Mouse (Mus musculus) stomach, postnatal 0 days (tissue): Measurements from ENCODE around the gene Rpl28. TPM values are rescaled to one million over a fixed set of nuclear protein-coding genes. Genes with fewer than 3 reads are reported as not detected.

Experiments used
- ATAC-seq: fragments of 200-750 bp; cut with Nextera tagmentation; 2 replicates; pipeline ENCODE4 v1.8.0; 2017; ENCODE audit not compliant: low FRiP score, low TSS enrichment
- DNase-seq: peaks from one replicate; pipeline ENCODE4 v3.0.0-alpha.2; 2016; ENCODE audit warnings: low spot score
- H3K27ac ChIP-seq: fragments of 300-500 bp; sonication (generic); replicated peaks from 2 replicates; pipeline ENCODE4 v1.5.1; 2014; ENCODE audit warnings: mild to moderate bottlenecking, control low read depth
- H3K27me3 ChIP-seq: fragments of 300-500 bp; sonication (generic); 2 replicates; pipeline ENCODE4 v1.6.1; 2014; ENCODE audit warnings: low read length; ENCODE audit not compliant: control insufficient read depth, insufficient read depth
- H3K36me3 ChIP-seq: fragments of 300-500 bp; sonication (generic); 2 replicates; pipeline ENCODE4 v1.6.1; 2014; ENCODE audit warnings: low read length, mixed read lengths; ENCODE audit not compliant: control insufficient read depth, insufficient read depth
- H3K4me1 ChIP-seq: fragments of 300-500 bp; sonication (generic); replicated peaks from 2 replicates; pipeline ENCODE4 v1.6.1; 2014; ENCODE audit warnings: antibody characterized with exemption; ENCODE audit not compliant: control insufficient read depth, insufficient read depth
- H3K4me2 ChIP-seq: fragments of 300-500 bp; sonication (generic); replicated peaks from 2 replicates; pipeline ENCODE4 v1.6.1; 2014; ENCODE audit warnings: low read depth, mild to moderate bottlenecking, control low read depth, moderate library complexity
- H3K4me3 ChIP-seq: fragments of 300-500 bp; sonication (generic); 2 replicates; pipeline ENCODE4 v1.5.1; 2014; ENCODE audit warnings: low read depth, low read length, control low read depth
- H3K9ac ChIP-seq: fragments of 300-500 bp; sonication (generic); 2 replicates; pipeline ENCODE4 v1.6.1; 2014; ENCODE audit warnings: mild to moderate bottlenecking, low read length, control low read depth, mixed read lengths
- H3K9me3 ChIP-seq: fragments of 300-500 bp; sonication (generic); 2 replicates; pipeline ENCODE4 v1.6.1; 2016; ENCODE audit warnings: low read length; ENCODE audit not compliant: control insufficient read depth
- CTCF ChIP-seq: IDR thresholded peaks from 2 replicates; pipeline ENCODE4 v1.5.1; 2016; ENCODE audit warnings: antibody characterized with exemption, low read depth, mild to moderate bottlenecking, moderate library complexity
- EP300 ChIP-seq: optimal IDR thresholded peaks from 2 replicates; pipeline ENCODE3; 2016; ENCODE audit warnings: antibody characterized with exemption
- WGBS: fragments of 180-500 bp; shearing (Covaris S2); extraction: QIAGEN DNeasy Blood & Tissue Kit; methylation state at CpG from one replicate; pipeline ENCODE4 v1.1.7; 2014; 5-methylcytosine and 5-hydroxymethylcytosine counted together
- polyA plus RNA-seq: library from polyadenylated mRNA; unstranded; fragments of >200 nt; fragmentation: Nextera tagmentation; extraction: Ambion mirVana; gene quantifications from 2 replicates; pipeline ENCODE4 v1.2.1, GENCODE M21; 2015

Rpl28 gene
- polyA plus RNA-seq, 1 experiment from 2014 or later, result 359 TPM

GRCm38 (mm10) chr7:4843604-4844244 is 51.0 kb downstream of the Rpl28 start:
- DNase-seq, result no peak
- H3K9ac ChIP-seq, result no peak overlapping the region
- H3K4me2 ChIP-seq, result peak overlapping the region; percentile 74
- H3K4me3 ChIP-seq, result peak overlapping the region; percentile 37
- WGBS, result 2% methylated on average over 32 of the region's 34 CpGs
- H3K36me3 ChIP-seq, result no peaks in the 10 kb centered on the region
- H3K27ac ChIP-seq, result no peak overlapping the region
- H3K27me3 ChIP-seq, result peaks cover 4% of the 10 kb centered on the region; the same call in 1 of the 2 replicates
- no peaks in the 10 kb centered on the region for H3K9me3 ChIP-seq
- ATAC-seq, result peak; percentile 13; the same call in 1 of the 2 replicates
- H3K4me1 ChIP-seq, result peaks cover 2% of the 10 kb centered on the region; the same call in 1 of the 2 replicates
- TF ChIP-seq EP300 (no peak), CTCF (no peak)

DNA sequence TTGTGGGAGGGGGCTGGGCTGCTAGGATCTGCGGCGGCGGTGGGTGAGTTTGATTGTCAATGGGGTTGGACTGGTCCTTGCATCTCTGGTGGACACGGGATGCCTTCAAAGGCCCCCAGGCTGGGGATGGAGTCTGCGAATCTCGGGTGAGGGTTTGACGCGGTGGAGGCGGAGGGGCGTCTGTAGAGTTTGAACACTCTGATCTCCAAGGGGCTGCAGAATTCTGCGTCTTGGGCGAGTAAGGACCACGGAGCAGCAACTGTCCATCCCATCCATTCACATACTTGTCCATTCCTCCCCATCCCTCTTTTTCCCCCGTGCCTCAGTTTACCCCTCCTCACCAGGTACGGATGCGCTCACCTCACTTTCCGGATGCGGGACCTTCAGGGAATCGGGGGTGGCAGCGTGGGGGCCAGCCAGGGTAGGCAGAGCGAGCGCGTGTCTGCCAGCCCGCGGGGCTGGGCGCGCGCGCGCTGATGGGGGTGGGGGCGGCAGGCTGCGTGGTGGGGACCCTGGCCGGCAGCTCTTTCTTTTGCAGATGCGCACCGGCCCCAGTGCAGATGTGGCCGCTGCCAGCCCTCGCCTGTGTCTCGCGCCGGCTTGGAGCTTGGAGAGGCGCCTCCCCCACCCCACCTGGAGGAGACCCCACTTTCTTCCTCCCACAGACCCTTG is 51.7 kb downstream of the Rpl28 start, which contains the start of gene Shisa7:
Gene Shisa7 (minus strand): TSS at position 452 of the 672 bp plus-strand sequence.
- peak within 1 kb of the TSS; percentile 31; the same call in 1 of the 2 replicates for H3K9ac ChIP-seq
- H3K9me3 ChIP-seq, result no peaks in the 10 kb centered on the region
- DNase-seq (peak; percentile 28), ATAC-seq (peak; percentile 30; the same call in 1 of the 2 replicates)
- WGBS, result under 1% methylated on average over 41 of the region's 41 CpGs
- TF ChIP-seq CTCF, result no peak
- no peak for TF ChIP-seq EP300
- peaks cover 2% of the 10 kb centered on the region; the same call in 1 of the 2 replicates for H3K4me1 ChIP-seq
- no peaks in the 10 kb centered on the region for H3K36me3 ChIP-seq
- H3K4me3 ChIP-seq, result peak within 1 kb of the TSS; percentile 37
- H3K27me3 ChIP-seq, result peaks cover 4% of the 10 kb centered on the region; the same call in 1 of the 2 replicates
- peak within 1 kb of the TSS; percentile 74 for H3K4me2 ChIP-seq
- H3K27ac ChIP-seq, result no peak within 1 kb of the TSS

Other genes starting within 250 kb of the Rpl28 start
- gene Syt5, start 245.3 kb upstream of the Rpl28 start, polyA plus RNA-seq, result 6.7 and 7.2 TPM in 2 replicates
- gene Ptprh, start 188.8 kb upstream of the Rpl28 start, polyA plus RNA-seq, result 1.9 TPM in 2 replicates
- gene Tmem86b, start 161.5 kb upstream of the Rpl28 start, polyA plus RNA-seq, result 0.22 and 0.23 TPM in 2 replicates
- 3.9 and 6.2 TPM in 2 replicates for gene Ppp6r1, start 133.9 kb upstream of the Rpl28 start, polyA plus RNA-seq
- 59.1 and 60.7 TPM in 2 replicates for gene Hspbp1, start 107.8 kb upstream of the Rpl28 start, polyA plus RNA-seq
- 0.36 and 0.42 TPM in 2 replicates for gene Brsk1, start 102.3 kb upstream of the Rpl28 start, polyA plus RNA-seq
- 2.2 and 2.4 TPM in 2 replicates for gene Tmem150b, start 67.6 kb upstream of the Rpl28 start, polyA plus RNA-seq
- 31.8 and 32.5 TPM in 2 replicates for gene Kmt5c, start 52.8 kb upstream of the Rpl28 start, polyA plus RNA-seq
- gene Cox6b2, start 39.8 kb upstream of the Rpl28 start, polyA plus RNA-seq, result 43.1 and 46.5 TPM in 2 replicates
- gene Fam71e2, start 21.6 kb upstream of the Rpl28 start, polyA plus RNA-seq, result not detected in 2 replicates
- 0.42 and 0.65 TPM in 2 replicates for gene Il11, start 10.0 kb upstream of the Rpl28 start, polyA plus RNA-seq
- gene Tmem190, start 9.9 kb upstream of the Rpl28 start, polyA plus RNA-seq, result 0.42 and 0.80 TPM in 2 replicates
- gene Tmem238, start 3.2 kb upstream of the Rpl28 start, polyA plus RNA-seq, result 69.0 and 70.7 TPM in 2 replicates
- 95.5 and 111 TPM in 2 replicates for gene Ube2s, start 19.7 kb downstream of the Rpl28 start, polyA plus RNA-seq
- gene Shisa7, start 51.8 kb downstream of the Rpl28 start, polyA plus RNA-seq, result 0.15 and 0.16 TPM in 2 replicates
- 17.5 and 21.7 TPM in 2 replicates for gene Isoc2b, start 77.4 kb downstream of the Rpl28 start, polyA plus RNA-seq
- 0.56 and 0.67 TPM in 2 replicates for gene Isoc2a, start 84.3 kb downstream of the Rpl28 start, polyA plus RNA-seq
- gene Gm36210, start 113.6 kb downstream of the Rpl28 start, polyA plus RNA-seq, result not detected in 2 replicates
- 1.8 and 1.9 TPM in 2 replicates for gene Zfp628, start 122.3 kb downstream of the Rpl28 start, polyA plus RNA-seq
- 2.3 and 2.5 TPM in 2 replicates for gene Nat14, start 129.2 kb downstream of the Rpl28 start, polyA plus RNA-seq
- 1.3 and 1.9 TPM in 2 replicates for gene Ssc5d, start 132.9 kb downstream of the Rpl28 start, polyA plus RNA-seq
- gene Sbk2, start 171.5 kb downstream of the Rpl28 start, polyA plus RNA-seq, result 0.15 TPM in 1 of 2 replicates, not detected in the other
- gene Sbk3, start 178.3 kb downstream of the Rpl28 start, polyA plus RNA-seq, result 0.04 TPM in 1 of 2 replicates, not detected in the other
- gene Zfp579, start 203.3 kb downstream of the Rpl28 start, polyA plus RNA-seq, result 10.9 and 15.0 TPM in 2 replicates
- gene Zfp524, start 221.5 kb downstream of the Rpl28 start, polyA plus RNA-seq, result 14.0 and 16.3 TPM in 2 replicates
- gene Fiz1, start 221.8 kb downstream of the Rpl28 start, polyA plus RNA-seq, result 14.9 and 17.8 TPM in 2 replicates
- 3.3 and 3.7 TPM in 2 replicates for gene Gm44973, start 222.6 kb downstream of the Rpl28 start, polyA plus RNA-seq
- gene Zfp865, start 227.5 kb downstream of the Rpl28 start, polyA plus RNA-seq, result 2.2 and 2.3 TPM in 2 replicates
- gene Ccdc106, start 227.7 kb downstream of the Rpl28 start, polyA plus RNA-seq, result 13.6 and 14.6 TPM in 2 replicates
- not detected in 2 replicates for gene 4632433K11Rik, start 241.2 kb downstream of the Rpl28 start, polyA plus RNA-seq
- gene Zfp784, start 245.6 kb downstream of the Rpl28 start, polyA plus RNA-seq, result 4.1 and 4.3 TPM in 2 replicates